ENCODE assay signal across 8 mouse cellular contexts in the genomic region with DNA sequence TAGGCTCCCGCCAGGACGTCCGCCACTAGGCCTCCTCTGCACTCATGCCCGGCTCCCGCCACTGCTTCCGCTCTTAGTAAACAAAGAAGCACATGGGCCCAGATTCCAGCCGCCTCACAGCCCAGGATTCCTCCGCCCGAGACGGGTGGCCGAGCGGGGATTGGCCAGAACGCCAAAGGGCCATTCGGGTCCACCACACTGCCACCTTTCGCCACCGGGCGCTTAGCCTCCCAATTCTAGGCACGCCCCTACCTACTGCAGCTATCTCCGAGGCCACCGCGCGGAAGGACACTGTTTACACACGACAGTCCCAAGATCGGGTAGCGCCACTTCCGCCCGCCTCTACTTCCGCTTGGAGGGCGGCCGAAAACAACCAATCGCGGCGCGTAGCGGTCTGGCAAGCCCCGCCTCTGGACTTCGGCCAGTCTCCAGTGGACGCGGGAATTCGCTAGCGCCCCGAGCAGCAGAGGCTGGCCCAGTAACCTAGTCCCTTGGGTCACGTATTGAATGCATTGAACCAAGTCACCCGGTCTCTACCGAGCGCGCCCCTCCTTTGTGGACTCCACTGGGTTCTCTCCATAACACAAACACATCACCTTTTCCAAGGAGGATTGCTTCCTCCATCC. TPM values are rescaled to one million over a fixed set of nuclear protein-coding genes. Genes with fewer than 3 reads are reported as not detected.
DNase-seq lines count a peak whose midpoint lies in the region; ATAC-seq and TF ChIP-seq lines count a peak whose summit lies in the region.

No protein-coding gene starts in this region.

- TF ChIP-seq CTCF in CH12.LX (conservative IDR thresholded peaks at IDR 0.05 in 1 of 2, IDR thresholded peaks at IDR 0.05 in 1 of 2; ENCODE audit: low read depth in 2 of 2, low read length in 2 of 2), result no peak
- TF ChIP-seq CTCF in heart, postnatal 0 days (IDR thresholded peaks at IDR 0.05; ENCODE audit: low read depth), result peak; percentile 14; the same call in 1 of the 2 replicates
- no peak for TF ChIP-seq CTCF in testis, adult 2 months (IDR thresholded peaks at IDR 0.05; ENCODE audit: control insufficient read depth, insufficient read depth, insufficient replicate concordance, low read depth, low read length)

- ATAC-seq in forebrain, embryonic 11.5 days (replicated peaks; ENCODE audit: low FRiP score), result peak; percentile 90
- ATAC-seq in heart, postnatal 0 days (ENCODE audit: insufficient read depth, low read depth), result peak; percentile 86
- peak; percentile 86 for ATAC-seq in liver, embryonic 16.5 days (ENCODE audit: low read depth)
- ATAC-seq in neural tube, embryonic 13.5 days (ENCODE audit: low read depth), result peak; percentile 90

- peak overlapping the region; percentile 91 for H3K9ac ChIP-seq in CH12.LX (ENCODE audit: insufficient read depth, low read depth)
- peak overlapping the region; percentile 91 for H3K9ac ChIP-seq in forebrain, embryonic 11.5 days (ENCODE audit: low read length)
- H3K9ac ChIP-seq in heart, postnatal 0 days (replicated peaks; ENCODE audit: low read depth, low read length), result peak overlapping the region; percentile 66
- H3K9ac ChIP-seq in liver, embryonic 16.5 days (ENCODE audit: low read depth, low read length), result peak overlapping the region; percentile 78
- peak overlapping the region; percentile 71 for H3K9ac ChIP-seq in neural tube, embryonic 13.5 days

- peak; percentile 69 for TF ChIP-seq POLR2A in CH12.LX (IDR thresholded peaks at IDR 0.05; ENCODE audit: low read depth, low read length)
- peak; percentile 50 for TF ChIP-seq POLR2A in testis, adult 2 months (IDR thresholded peaks at IDR 0.05; ENCODE audit: control insufficient read depth, low read depth, low read length)

- dilution Hi-C loops in CH12.LX (cut with MboI; ENCODE audit: extremely low pct_ligation_motif_present, extremely low pct_unique_long_range_greater_than_20kb, low sequenced_read_pairs), result no loop called here

- peak overlapping the region; percentile 79 for H3K27ac ChIP-seq in CH12.LX (ENCODE audit: insufficient read depth, low read depth)
- peak overlapping the region; percentile 97 for H3K27ac ChIP-seq in forebrain, embryonic 11.5 days (ENCODE audit: low read depth, low read length)
- peak overlapping the region; percentile 92 for H3K27ac ChIP-seq in heart, postnatal 0 days (ENCODE audit: low read depth)
- peak overlapping the region; percentile 96 for H3K27ac ChIP-seq in liver, embryonic 16.5 days (ENCODE audit: low read length)
- peak overlapping the region; percentile 92 for H3K27ac ChIP-seq in neural tube, embryonic 13.5 days (replicated peaks)
- peak overlapping the region; percentile 79 for H3K27ac ChIP-seq in testis, adult 2 months (ENCODE audit: control insufficient read depth, insufficient read depth, low read depth, low read length)

- under 1% methylated on average over 47 of the region's 47 CpGs for WGBS in forebrain, embryonic 11.5 days
- WGBS in heart, postnatal 0 days, result under 1% methylated on average over 47 of the region's 47 CpGs
- WGBS in liver, embryonic 16.5 days (ENCODE audit: insufficient replicate concordance), result under 1% methylated on average over 47 of the region's 47 CpGs
- WGBS in neural tube, embryonic 13.5 days, result under 1% methylated on average over 47 of the region's 47 CpGs

- H3K4me2 ChIP-seq in CH12.LX (ENCODE audit: insufficient read depth, low read depth, poor library complexity, severe bottlenecking), result peak overlapping the region; percentile 44; the same call in 1 of the 2 replicates
- H3K4me2 ChIP-seq in forebrain, embryonic 11.5 days (ENCODE audit: low read depth, low read length, severe bottlenecking), result peak overlapping the region; percentile 60
- peak overlapping the region; percentile 100 for H3K4me2 ChIP-seq in heart, postnatal 0 days (ENCODE audit: low read depth, low read length)
- peak overlapping the region; percentile 84 for H3K4me2 ChIP-seq in liver, embryonic 16.5 days (ENCODE audit: low read depth, low read length)
- peak overlapping the region; percentile 96 for H3K4me2 ChIP-seq in neural tube, embryonic 13.5 days

- H3K79me2 ChIP-seq in CH12.LX (replicated peaks; ENCODE audit: control insufficient read depth, extremely low read depth, insufficient read depth, poor library complexity, severe bottlenecking), result peaks cover 30% of the 10 kb centered on the region

- H3K36me3 ChIP-seq in CH12.LX (replicated peaks in 1 of 2; ENCODE audit: control insufficient read depth in 1 of 2, insufficient read depth in 1 of 2, low read length in 1 of 2), result peaks cover 55 to 66% of the 10 kb centered on the region in 2 experiments
- peaks cover 34% of the 10 kb centered on the region for H3K36me3 ChIP-seq in forebrain, embryonic 11.5 days (ENCODE audit: control insufficient read depth, insufficient read depth, low read length)
- H3K36me3 ChIP-seq in heart, postnatal 0 days (replicated peaks; ENCODE audit: control insufficient read depth, insufficient read depth, low read length), result peaks cover 50% of the 10 kb centered on the region
- peaks cover 47% of the 10 kb centered on the region for H3K36me3 ChIP-seq in liver, embryonic 16.5 days (ENCODE audit: control insufficient read depth, insufficient read depth)
- H3K36me3 ChIP-seq in neural tube, embryonic 13.5 days, result peaks cover 58% of the 10 kb centered on the region
- H3K36me3 ChIP-seq in testis, adult 2 months (ENCODE audit: control insufficient read depth, insufficient read depth, low read length), result peaks cover 5% of the 10 kb centered on the region

- in situ Hi-C loops in CH12.LX (cut with MboI; ENCODE audit: low pct_ligation_motif_present, low pct_unique_long_range_greater_than_20kb, low sequenced_read_pairs), result no loop called here

- TF ChIP-seq RAD21 in CH12.LX (IDR thresholded peaks at IDR 0.05; ENCODE audit: low read depth, low read length), result no peak

- no peak for TF ChIP-seq EP300 in CH12.LX (IDR thresholded peaks at IDR 0.05; ENCODE audit: low read length)
- TF ChIP-seq EP300 in heart, postnatal 0 days (IDR thresholded peaks at IDR 0.05; ENCODE audit: low read depth), result peak; percentile 91

- H3K4me1 ChIP-seq in CH12.LX (ENCODE audit: control insufficient read depth in 1 of 2, insufficient read depth in 2 of 2), result peaks cover 11 to 27% of the 10 kb centered on the region in 2 experiments
- peaks cover 10% of the 10 kb centered on the region; the same call in 1 of the 2 replicates for H3K4me1 ChIP-seq in forebrain, embryonic 11.5 days (replicated peaks; ENCODE audit: control insufficient read depth, insufficient read depth, low read length)
- peaks cover 7% of the 10 kb centered on the region; the same call in 1 of the 2 replicates for H3K4me1 ChIP-seq in heart, postnatal 0 days (ENCODE audit: control insufficient read depth, insufficient read depth)
- H3K4me1 ChIP-seq in liver, embryonic 16.5 days (ENCODE audit: control insufficient read depth, low read depth, low read length), result peaks cover 23% of the 10 kb centered on the region
- peaks cover 35% of the 10 kb centered on the region for H3K4me1 ChIP-seq in neural tube, embryonic 13.5 days (replicated peaks)
- H3K4me1 ChIP-seq in testis, adult 2 months (ENCODE audit: control insufficient read depth, insufficient read depth, low read length), result no peaks in the 10 kb centered on the region; the same call in 1 of the 2 replicates

- peak overlapping the region; percentile 82 to 98 (median 88) for H3K4me3 ChIP-seq in CH12.LX (replicated peaks in 1 of 3; ENCODE audit: low read depth in 2 of 3, low read length in 2 of 3, poor library complexity in 1 of 3)
- H3K4me3 ChIP-seq in forebrain, embryonic 11.5 days (ENCODE audit: low read depth, low read length), result peak overlapping the region; percentile 77
- peak overlapping the region; percentile 55 for H3K4me3 ChIP-seq in heart, postnatal 0 days (ENCODE audit: low read depth, low read length)
- H3K4me3 ChIP-seq in liver, embryonic 16.5 days (ENCODE audit: low read depth, low read length), result peak overlapping the region; percentile 81
- H3K4me3 ChIP-seq in neural tube, embryonic 13.5 days, result peak overlapping the region; percentile 81
- H3K4me3 ChIP-seq in testis, adult 2 months (ENCODE audit: control insufficient read depth, low read depth, low read length), result peak overlapping the region; percentile 99

- DNase-seq in CH12.LX (ENCODE audit: extremely low read depth), result peak; percentile 93
- peak; percentile 89 for DNase-seq in c-Kit-positive CD71-positive TER-119-negative erythroid progenitor cells, embryonic 14.5 days (ENCODE audit: low read depth)
- peak; percentile 98 for DNase-seq in forebrain, embryonic 11.5 days (ENCODE audit: low spot score)
- peak; percentile 93 for DNase-seq in heart, postnatal 0 days (ENCODE audit: low spot score)
- DNase-seq in kidney, postnatal 4 days, result peak; percentile 98 to 99

- H3K9me3 ChIP-seq in CH12.LX (replicated peaks; ENCODE audit: low read length), result no peaks in the 10 kb centered on the region
- H3K9me3 ChIP-seq in forebrain, embryonic 11.5 days (ENCODE audit: control insufficient read depth, low read length), result no peaks in the 10 kb centered on the region
- H3K9me3 ChIP-seq in heart, postnatal 0 days (replicated peaks; ENCODE audit: control insufficient read depth, low read length), result no peaks in the 10 kb centered on the region
- H3K9me3 ChIP-seq in liver, embryonic 16.5 days (replicated peaks; ENCODE audit: control insufficient read depth, low read length), result no peaks in the 10 kb centered on the region
- no peaks in the 10 kb centered on the region for H3K9me3 ChIP-seq in neural tube, embryonic 13.5 days

- H3K27me3 ChIP-seq in CH12.LX (replicated peaks), result no peaks in the 10 kb centered on the region
- no peaks in the 10 kb centered on the region for H3K27me3 ChIP-seq in forebrain, embryonic 11.5 days (ENCODE audit: control insufficient read depth, insufficient read depth, low read length)
- no peaks in the 10 kb centered on the region for H3K27me3 ChIP-seq in heart, postnatal 0 days (ENCODE audit: control insufficient read depth, insufficient read depth, low read length)
- no peaks in the 10 kb centered on the region for H3K27me3 ChIP-seq in liver, embryonic 16.5 days (ENCODE audit: control insufficient read depth, insufficient read depth, low read depth, low read length)
- H3K27me3 ChIP-seq in neural tube, embryonic 13.5 days, result no peaks in the 10 kb centered on the region
- no peaks in the 10 kb centered on the region for H3K27me3 ChIP-seq in testis, adult 2 months (ENCODE audit: control insufficient read depth, insufficient read depth, low read length)

RNA-seq across cellular contexts. Expression of a gene that starts 0.8 kb away (rescaled TPM):
- total RNA-seq in CH12.LX (2012; rRNA removed) (16.7 and 17.4 TPM in 2 replicates), CH12.LX (2014; rRNA removed) (20.4 and 21.5 TPM in 2 replicates)
- polyA plus RNA-seq in CH12.LX (2012; ENCODE audit: insufficient read length, low read depth), result 26.3 and 27.5 TPM in 2 replicates
- 24.0 and 24.1 TPM in 2 replicates for polyA plus RNA-seq in forebrain, embryonic 11.5 days (2014; fragmentation: Nextera tagmentation; extraction: Ambion mirVana)
- 13.9 and 24.1 TPM in 2 replicates for total RNA-seq in heart, postnatal 0 days (2014; rRNA removed; ENCODE audit: low replicate concordance)
- 6.1 and 6.5 TPM in 2 replicates for polyA plus RNA-seq in heart, postnatal 0 days (2015; fragmentation: Nextera tagmentation; extraction: Ambion mirVana)
- polyA plus RNA-seq in liver, embryonic 16.5 days (2015; fragmentation: Nextera tagmentation; extraction: Ambion mirVana), result 5.6 and 5.9 TPM in 2 replicates
- 21.6 and 23.5 TPM in 2 replicates for polyA plus RNA-seq in neural tube, embryonic 13.5 days (2015; fragmentation: Nextera tagmentation; extraction: Ambion mirVana)
- 65.6 and 70.3 TPM in 2 replicates for polyA plus RNA-seq in testis, adult 2 months (2012; rRNA removed)

RNA-seq across cellular contexts. Expression of a gene that starts 1.2 kb away (rescaled TPM):
- total RNA-seq in CH12.LX (2012; rRNA removed) (146 and 193 TPM in 2 replicates), CH12.LX (2014; rRNA removed) (206 and 209 TPM in 2 replicates)
- polyA plus RNA-seq in CH12.LX (2012; ENCODE audit: insufficient read length, low read depth), result 267 and 277 TPM in 2 replicates
- 370 and 373 TPM in 2 replicates for polyA plus RNA-seq in forebrain, embryonic 11.5 days (2014; fragmentation: Nextera tagmentation; extraction: Ambion mirVana)
- 39.5 and 67.6 TPM in 2 replicates for total RNA-seq in heart, postnatal 0 days (2014; rRNA removed; ENCODE audit: low replicate concordance)
- polyA plus RNA-seq in heart, postnatal 0 days (2015; fragmentation: Nextera tagmentation; extraction: Ambion mirVana), result 33.3 and 39.9 TPM in 2 replicates
- 152 and 162 TPM in 2 replicates for polyA plus RNA-seq in liver, embryonic 16.5 days (2015; fragmentation: Nextera tagmentation; extraction: Ambion mirVana)
- 96.3 and 104 TPM in 2 replicates for polyA plus RNA-seq in neural tube, embryonic 13.5 days (2015; fragmentation: Nextera tagmentation; extraction: Ambion mirVana)
- polyA plus RNA-seq in testis, adult 2 months (2012; rRNA removed), result 93.6 and 96.0 TPM in 2 replicates

RNA-seq across cellular contexts. Expression of a gene that starts 10.2 kb away (rescaled TPM):
- total RNA-seq in CH12.LX (2012; rRNA removed) (78.4 and 80.6 TPM in 2 replicates), CH12.LX (2014; rRNA removed) (86.4 and 88.4 TPM in 2 replicates)
- 205 and 210 TPM in 2 replicates for polyA plus RNA-seq in CH12.LX (2012; ENCODE audit: insufficient read length, low read depth)
- 248 and 275 TPM in 2 replicates for polyA plus RNA-seq in forebrain, embryonic 11.5 days (2014; fragmentation: Nextera tagmentation; extraction: Ambion mirVana)
- 39.9 and 45.6 TPM in 2 replicates for total RNA-seq in heart, postnatal 0 days (2014; rRNA removed; ENCODE audit: low replicate concordance)
- 281 and 291 TPM in 2 replicates for polyA plus RNA-seq in heart, postnatal 0 days (2015; fragmentation: Nextera tagmentation; extraction: Ambion mirVana)
- polyA plus RNA-seq in liver, embryonic 16.5 days (2015; fragmentation: Nextera tagmentation; extraction: Ambion mirVana), result 153 and 154 TPM in 2 replicates
- 307 and 311 TPM in 2 replicates for polyA plus RNA-seq in neural tube, embryonic 13.5 days (2015; fragmentation: Nextera tagmentation; extraction: Ambion mirVana)
- 148 and 160 TPM in 2 replicates for polyA plus RNA-seq in testis, adult 2 months (2012; rRNA removed)

RNA-seq across cellular contexts. Expression of a gene that starts 15.5 kb away (rescaled TPM):
- total RNA-seq in CH12.LX (2012; rRNA removed) (5.2 and 5.8 TPM in 2 replicates), CH12.LX (2014; rRNA removed) (5.5 and 7.0 TPM in 2 replicates)
- polyA plus RNA-seq in CH12.LX (2012; ENCODE audit: insufficient read length, low read depth), result 4.1 and 4.4 TPM in 2 replicates
- 35.2 and 39.9 TPM in 2 replicates for polyA plus RNA-seq in forebrain, embryonic 11.5 days (2014; fragmentation: Nextera tagmentation; extraction: Ambion mirVana)
- total RNA-seq in heart, postnatal 0 days (2014; rRNA removed; ENCODE audit: low replicate concordance), result 15.3 and 24.8 TPM in 2 replicates
- 8.3 and 9.3 TPM in 2 replicates for polyA plus RNA-seq in heart, postnatal 0 days (2015; fragmentation: Nextera tagmentation; extraction: Ambion mirVana)
- 5.0 and 5.1 TPM in 2 replicates for polyA plus RNA-seq in liver, embryonic 16.5 days (2015; fragmentation: Nextera tagmentation; extraction: Ambion mirVana)
- polyA plus RNA-seq in neural tube, embryonic 13.5 days (2015; fragmentation: Nextera tagmentation; extraction: Ambion mirVana), result 27.8 and 32.2 TPM in 2 replicates
- polyA plus RNA-seq in testis, adult 2 months (2012; rRNA removed), result 1.8 and 2.2 TPM in 2 replicates

RNA-seq across cellular contexts. Expression of a gene that starts 16.2 kb away (rescaled TPM):
- 60.9 and 62.1 TPM in 2 replicates for total RNA-seq in CH12.LX (2012; rRNA removed)
- 59.8 and 60.2 TPM in 2 replicates for total RNA-seq in CH12.LX (2014; rRNA removed)
- polyA plus RNA-seq in CH12.LX (2012; ENCODE audit: insufficient read length, low read depth), result 56.8 and 61.5 TPM in 2 replicates
- 150 and 155 TPM in 2 replicates for polyA plus RNA-seq in forebrain, embryonic 11.5 days (2014; fragmentation: Nextera tagmentation; extraction: Ambion mirVana)
- 52.8 and 77.7 TPM in 2 replicates for total RNA-seq in heart, postnatal 0 days (2014; rRNA removed; ENCODE audit: low replicate concordance)
- polyA plus RNA-seq in heart, postnatal 0 days (2015; fragmentation: Nextera tagmentation; extraction: Ambion mirVana), result 33.4 and 39.1 TPM in 2 replicates
- 32.6 and 32.9 TPM in 2 replicates for polyA plus RNA-seq in liver, embryonic 16.5 days (2015; fragmentation: Nextera tagmentation; extraction: Ambion mirVana)
- 81.7 and 85.6 TPM in 2 replicates for polyA plus RNA-seq in neural tube, embryonic 13.5 days (2015; fragmentation: Nextera tagmentation; extraction: Ambion mirVana)
- polyA plus RNA-seq in testis, adult 2 months (2012; rRNA removed), result 141 and 154 TPM in 2 replicates

Comparison
In these comparisons a context has a peak if more than half of its experiments do, and no peak if none do; other contexts are left out.
1. Peak in every context shown above with its lines: DNase-seq, ATAC-seq, H3K4me3 ChIP-seq and H3K27ac ChIP-seq.
2. H3K4me2 ChIP-seq: peak in every context shown above with its lines; median percentile 100 in heart, postnatal 0 days; 96 in neural tube, embryonic 13.5 days; 84 in liver, embryonic 16.5 days; 60 in forebrain, embryonic 11.5 days; 44 in CH12.LX.